Mouse (Mus musculus) left cerebral cortex, postnatal 10 days (tissue): ENCODE results near the gene Sipa1l3. TPM values are rescaled to one million over a fixed set of nuclear protein-coding genes. Genes with fewer than 3 reads are reported as not detected.

ENCODE experiments used
- DNase-seq, 2 experiments: peaks; one replicate each; pipeline ENCODE4 v3.0.0; 2021 to 2022; ENCODE audit warnings: low spot score in 2 of 2, mixed read lengths in 1 of 2; ENCODE audit errors: extremely low spot score in 1 of 2
- intact Hi-C: fragments of 180-260 bp; cut with DNase I; formaldehyde crosslinking; loops from one replicate; pipeline ENCODE4 v1.15.1; 2025
- total RNA-seq, 2 experiments: library from RNA; stranded (reverse); gene quantifications; 2 replicates each; pipeline ENCODE4 v1.2.3; 2021

The Sipa1l3 gene
- total RNA-seq, 2 experiments from 2014 or later = 50.4 to 53.7 TPM

DNA sequence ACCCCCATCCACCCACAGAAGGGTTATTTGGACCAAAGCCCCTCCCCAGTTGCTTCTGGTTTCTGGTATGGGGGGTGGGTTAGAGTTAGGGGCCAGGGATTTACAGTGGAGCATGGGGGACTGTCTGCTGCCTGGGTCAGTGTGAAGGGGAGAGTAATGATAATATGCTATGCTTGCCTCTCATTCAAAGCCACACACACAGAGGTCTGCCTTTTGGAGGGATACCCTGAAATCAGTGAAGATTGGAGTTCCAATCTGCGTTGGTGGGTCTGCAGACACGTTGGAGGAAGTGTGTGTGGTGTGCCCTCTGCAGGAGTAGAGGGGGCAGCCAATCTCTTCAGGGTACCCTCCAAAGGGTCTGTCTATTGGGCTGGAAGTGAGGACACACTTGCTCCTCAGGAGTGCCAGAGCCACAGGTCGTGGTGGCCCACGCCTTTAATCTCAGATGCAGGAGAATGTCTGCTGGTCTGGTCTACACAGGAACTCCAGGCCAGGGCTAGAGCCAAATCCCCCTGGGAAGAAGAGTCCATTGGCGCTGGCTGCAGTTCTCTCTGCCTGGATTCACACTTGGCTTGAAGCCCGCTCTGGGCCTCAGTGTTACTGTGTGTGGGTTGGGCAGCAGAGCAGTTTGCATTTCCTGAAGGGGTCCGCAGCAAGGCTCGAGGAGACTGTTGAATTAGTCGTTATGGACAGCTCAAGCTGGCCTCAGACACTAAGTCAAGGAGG is 213.0 kb downstream of the Sipa1l3 start:
- intact Hi-C loops = loop anchor here (5.0 kb wide), 2 partner anchors 57 to 217 kb away; no protein-coding TSS in a partner anchor
- DNase-seq = peak in 1 of 2 experiments; percentile 67

DNA sequence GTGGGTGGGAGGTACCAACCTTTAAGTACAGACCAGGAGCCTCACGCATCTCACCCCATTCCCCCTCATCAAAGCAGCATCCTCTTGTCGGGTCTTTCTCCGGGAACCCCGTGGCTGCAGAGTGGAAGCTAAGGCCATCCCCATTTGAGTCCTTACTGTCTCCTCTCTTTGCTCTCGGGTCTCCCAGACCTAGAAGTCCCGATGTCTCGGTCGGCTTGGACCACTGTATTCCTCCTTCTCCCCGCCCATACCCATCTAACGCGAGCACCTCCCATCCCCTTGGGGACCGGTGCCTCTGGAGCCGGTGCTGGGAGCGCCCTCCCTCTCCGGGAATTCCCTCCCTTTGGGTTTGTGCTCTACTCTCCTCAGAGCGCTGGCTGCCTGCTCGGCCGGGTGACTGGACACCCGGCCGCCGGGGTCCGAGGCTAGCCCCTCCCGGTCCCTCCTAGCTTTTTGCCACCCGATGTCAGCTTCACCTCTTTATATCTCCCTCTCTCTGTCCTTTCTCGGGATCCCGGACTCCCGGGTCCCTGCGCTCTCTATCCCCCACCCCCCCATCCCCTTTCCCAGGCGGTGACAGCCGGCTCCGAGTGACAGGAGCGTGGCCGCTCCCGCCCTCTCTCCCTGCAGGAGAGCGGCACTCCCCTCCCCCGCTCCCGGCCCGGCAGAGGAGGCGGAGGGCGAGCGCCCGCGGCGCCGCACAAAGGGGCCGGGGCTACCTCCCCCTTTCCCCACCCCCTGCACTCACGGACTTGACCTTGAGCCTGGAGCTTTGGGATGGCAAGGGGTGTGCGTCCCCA is 213.8 kb downstream of the Sipa1l3 start:
- peak in 1 of 2 experiments; percentile 72 for DNase-seq
- intact Hi-C loops = loop anchor here (5.0 kb wide), 3 partner anchors 58 to 252 kb away; no protein-coding TSS in a partner anchor

DNA sequence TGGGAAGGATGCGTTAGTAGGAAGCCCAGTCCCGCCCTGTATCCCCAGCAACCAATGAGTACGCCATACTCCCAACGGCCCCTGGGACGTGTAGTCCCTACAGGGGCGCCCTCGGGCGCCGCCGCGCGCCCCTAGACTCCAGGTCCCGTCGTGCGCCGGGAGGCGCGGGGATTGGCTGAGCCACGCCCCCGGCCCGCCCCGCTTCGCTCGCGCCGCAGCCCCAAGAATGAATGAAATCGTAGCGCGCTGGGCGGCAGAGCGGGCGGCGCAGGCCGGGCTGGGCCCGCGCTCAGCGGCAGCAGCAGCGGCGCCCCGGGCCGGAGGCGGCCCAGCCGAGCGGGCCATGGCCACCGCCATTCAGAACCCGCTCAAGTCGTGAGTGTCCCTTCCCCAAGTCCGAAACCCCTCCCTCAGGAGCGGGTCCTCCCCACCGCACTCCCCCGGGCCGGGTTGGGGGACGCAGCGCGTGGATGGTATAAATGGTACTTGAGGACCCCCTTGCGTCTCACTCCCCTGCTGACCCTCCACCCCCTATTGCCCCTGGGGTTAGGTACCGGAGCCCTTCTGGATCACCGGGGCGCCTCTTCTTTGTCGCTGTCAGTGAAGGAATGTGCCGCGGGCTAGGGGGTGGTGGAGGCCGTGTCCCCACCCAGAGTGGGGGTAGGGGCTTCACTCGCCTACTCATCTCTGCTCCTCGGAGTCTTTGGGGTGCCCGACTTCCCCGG is 214.5 kb downstream of the Sipa1l3 start, which contains the start of gene Dpf1:
Dpf1 (plus strand) TSS at position 214 of the 725 bp plus-strand sequence.
- DNase-seq = peak; percentile 88 to 93
- intact Hi-C loops = loop anchor here (5.0 kb wide), 1 partner anchor 252 kb away; no protein-coding TSS in a partner anchor

- intact Hi-C loops = loop anchor here (5.0 kb wide), 1 partner anchor 250 kb away; no protein-coding TSS in a partner anchor
Measured at GRCm38 (mm10) chr7:29302641-29303040, 215.8 kb downstream of the Sipa1l3 start.

DNA sequence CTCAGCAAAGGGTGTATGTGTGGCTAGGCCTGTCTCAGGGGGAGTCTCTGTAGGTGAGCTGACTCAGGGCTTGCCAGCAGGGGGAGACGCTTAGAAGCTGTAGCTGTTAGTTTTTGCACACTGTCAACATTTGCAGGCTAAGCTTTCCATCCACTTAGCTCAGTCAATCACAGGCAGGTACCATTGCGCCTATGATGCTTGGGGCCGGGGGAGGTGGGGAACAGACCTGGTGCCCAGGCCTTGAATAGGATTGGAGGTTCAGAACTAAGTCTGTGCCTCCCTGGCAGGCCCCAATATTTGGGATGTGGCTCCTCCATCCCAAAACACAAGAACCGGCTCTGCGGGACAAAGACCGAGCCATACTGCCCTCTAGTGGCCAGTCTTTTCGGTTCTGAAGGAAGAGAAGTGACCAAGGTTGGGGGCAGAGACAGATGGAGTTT is 217.3 kb downstream of the Sipa1l3 start:
- peak in 1 of 2 experiments; percentile 80 for DNase-seq
- intact Hi-C loops = loop anchor here (5.0 kb wide), 1 partner anchor 249 kb away; no protein-coding TSS in a partner anchor

More at GRCm38 (mm10) chr7:29302641-29303040, 215.8 kb downstream of the Sipa1l3 start:
- no peak for DNase-seq

- DNase-seq = peak in 1 of 2 experiments; percentile 67
- intact Hi-C loops = no loop called here
Measured at GRCm38 (mm10) chr7:29296998-29297397, 221.4 kb downstream of the Sipa1l3 start.

DNA sequence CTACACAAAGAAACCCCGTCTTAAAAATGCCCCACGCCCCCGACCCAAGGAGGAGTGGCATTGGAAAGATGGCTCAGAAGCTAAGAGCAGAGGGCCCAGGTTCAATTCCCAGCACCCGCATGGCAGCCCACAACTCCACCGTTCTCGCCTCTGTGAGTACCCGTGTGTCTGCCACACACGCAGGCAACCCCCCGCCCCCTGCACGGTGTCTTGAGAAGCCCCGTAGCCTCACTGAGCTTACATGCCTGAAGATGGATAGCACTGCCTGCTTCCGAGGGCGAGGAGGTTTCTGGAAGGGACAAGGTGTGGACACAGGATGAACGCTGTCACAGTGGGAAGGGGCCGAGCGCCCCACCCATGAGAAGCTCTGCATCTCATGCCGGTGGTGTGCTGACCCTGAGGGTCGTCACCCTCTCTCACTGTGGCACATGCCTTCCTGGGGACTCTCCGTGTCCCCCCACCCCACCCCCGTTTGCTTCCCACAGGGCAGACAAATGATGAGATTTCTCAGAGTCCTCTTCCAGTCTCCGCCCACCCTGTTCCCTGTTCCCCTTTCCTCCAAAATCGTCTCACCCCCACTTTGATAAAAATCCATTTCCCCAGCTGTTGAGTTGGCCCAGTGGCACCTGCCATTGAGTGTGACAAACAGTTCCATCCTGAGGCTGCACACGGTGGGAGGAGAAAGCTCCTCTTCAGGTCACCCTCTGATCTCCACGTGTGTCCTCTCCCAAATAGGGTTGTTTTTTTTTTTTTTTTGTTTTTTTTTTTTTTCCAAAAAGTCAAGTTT is 222.4 kb downstream of the Sipa1l3 start:
- intact Hi-C loops = no loop called here
- DNase-seq = no peak

- intact Hi-C loops = no loop called here
- no peak for DNase-seq
Measured at GRCm38 (mm10) chr7:29294111-29294761, 224.2 kb downstream of the Sipa1l3 start.

- intact Hi-C loops = no loop called here
- peak in 1 of 2 experiments; percentile 63 for DNase-seq
Measured at GRCm38 (mm10) chr7:29293131-29294065, 225.0 kb downstream of the Sipa1l3 start.

DNA sequence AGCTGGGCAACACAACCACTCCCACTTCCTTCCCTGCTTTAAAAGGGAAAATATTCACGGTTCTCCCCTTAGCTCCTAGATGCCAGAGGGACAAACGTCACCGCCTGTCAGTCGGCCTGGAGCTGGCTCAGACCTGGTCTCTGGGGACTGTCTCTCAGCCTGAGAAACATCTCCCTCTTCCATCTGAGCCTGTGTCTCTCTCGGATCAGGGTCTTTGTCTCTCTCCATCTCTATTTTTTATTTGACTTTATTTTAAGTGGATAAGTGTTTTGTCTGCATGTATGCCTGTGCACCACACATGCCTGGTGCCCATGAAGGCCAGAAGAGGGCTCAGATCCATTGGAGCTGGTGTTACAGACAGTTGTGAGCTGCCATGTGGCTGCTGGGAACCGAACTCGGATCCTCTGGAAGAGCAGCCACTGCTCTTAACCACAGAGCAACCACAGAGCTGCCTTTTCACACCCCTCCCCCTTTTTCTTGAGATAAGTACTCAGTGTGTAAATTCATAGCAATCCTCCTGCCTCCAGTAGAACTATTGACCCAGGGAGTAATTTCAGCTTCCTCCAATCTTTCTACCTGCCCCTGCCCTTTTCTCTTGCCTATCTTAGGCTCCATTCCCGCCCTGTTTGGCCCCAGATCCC is 225.9 kb downstream of the Sipa1l3 start:
- intact Hi-C loops = no loop called here

DNA sequence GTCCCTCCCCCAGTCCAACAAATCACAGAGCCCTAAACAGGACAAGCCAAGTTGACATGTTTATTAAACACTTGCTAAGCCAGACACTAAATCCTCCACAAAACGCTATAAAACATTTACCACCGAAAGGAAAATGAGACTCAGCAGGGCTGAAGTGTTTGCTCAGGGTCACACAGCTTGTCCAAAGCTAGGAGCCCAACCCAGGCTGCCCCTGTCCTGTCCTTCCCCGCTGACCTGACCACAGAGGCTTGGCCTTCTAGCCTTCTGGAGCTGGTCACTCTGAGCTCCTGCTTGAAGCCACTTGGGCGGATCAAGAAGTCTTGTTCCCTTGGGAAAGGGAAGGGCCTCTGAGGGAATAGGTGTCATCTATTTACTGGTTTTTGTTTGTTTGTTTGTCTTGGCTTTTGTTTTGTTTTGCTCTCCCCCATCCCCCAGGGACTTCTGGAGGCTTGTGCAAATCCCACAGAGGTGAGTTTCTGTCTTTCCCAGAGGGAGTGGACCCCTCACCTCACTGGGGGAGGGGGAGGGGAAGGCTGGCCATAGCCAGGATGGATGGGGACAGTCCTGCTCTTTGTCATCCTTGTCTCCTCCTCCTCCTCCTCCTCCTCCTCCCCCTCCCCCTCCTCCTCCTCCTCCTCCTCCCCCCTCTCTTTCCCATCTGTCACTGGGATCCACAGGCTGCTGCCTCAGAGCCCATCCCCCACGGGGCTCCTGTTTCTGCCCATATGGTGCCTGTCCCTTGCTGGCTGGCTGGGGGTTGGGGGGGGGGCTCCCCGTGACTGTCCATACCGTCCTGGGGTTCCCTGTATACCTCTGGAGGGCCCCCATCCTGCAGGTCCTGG is 226.6 kb downstream of the Sipa1l3 start:
- peak in 1 of 2 experiments; percentile 46 for DNase-seq

More for the DNA sequence above, 225.9 kb downstream of the Sipa1l3 start:
- DNase-seq = peak in 1 of 2 experiments; percentile 42

DNA sequence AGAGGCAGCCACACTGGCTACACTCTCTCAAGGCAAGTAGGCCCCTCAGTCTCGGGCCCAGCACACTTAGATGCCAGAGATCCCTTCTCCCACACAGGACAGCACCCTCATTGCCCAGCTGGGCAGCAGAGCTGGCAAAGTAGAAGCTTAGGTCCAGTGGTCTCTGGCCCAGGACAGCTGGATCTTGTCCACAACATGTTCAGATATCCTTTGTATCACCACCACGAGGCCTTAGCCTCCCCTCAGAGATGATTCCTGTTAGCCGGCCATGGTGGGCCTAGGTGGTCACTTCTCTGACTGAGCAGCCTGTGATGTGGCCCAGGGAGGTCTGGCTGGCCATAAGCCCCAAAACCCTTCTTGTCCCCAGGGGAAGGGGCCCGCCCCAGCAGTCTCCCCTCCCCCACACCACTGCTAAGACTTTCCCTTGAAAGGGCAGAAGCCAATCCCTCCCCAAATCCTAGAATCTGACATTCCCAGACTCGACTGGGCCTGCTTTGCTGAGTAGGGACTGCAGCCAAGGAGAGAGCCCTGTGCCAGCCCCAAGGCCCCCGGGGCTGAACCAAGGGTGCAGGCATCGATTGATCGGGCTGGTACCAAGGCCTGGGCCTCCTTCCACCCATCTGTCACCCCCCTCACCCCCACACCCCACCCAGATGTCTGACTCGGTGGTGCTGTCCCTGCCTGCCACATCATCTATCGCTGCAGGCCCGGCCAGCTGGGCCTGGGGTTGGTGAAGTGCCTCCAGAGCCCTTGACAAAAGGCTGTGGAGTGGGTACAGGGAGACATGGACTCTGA is 227.6 kb downstream of the Sipa1l3 start:
- intact Hi-C loops = no loop called here

More for the DNA sequence above, 226.6 kb downstream of the Sipa1l3 start:
- intact Hi-C loops = no loop called here

GRCm38 (mm10) chr7:29289856-29290255 is 228.6 kb downstream of the Sipa1l3 start:
- DNase-seq = no peak

More for the DNA sequence above, 227.6 kb downstream of the Sipa1l3 start:
- DNase-seq = peak in 1 of 2 experiments; percentile 35

GRCm38 (mm10) chr7:29288942-29289638 is 229.4 kb downstream of the Sipa1l3 start, which contains the start of gene Ppp1r14a:
TSS of gene Ppp1r14a (plus strand) at chr7:29289308.
- peak in 1 of 2 experiments; percentile 84 for DNase-seq

More at GRCm38 (mm10) chr7:29289856-29290255, 228.6 kb downstream of the Sipa1l3 start:
- intact Hi-C loops = no loop called here

More at GRCm38 (mm10) chr7:29288942-29289638, 229.4 kb downstream of the Sipa1l3 start, which contains the start of gene Ppp1r14a:
- intact Hi-C loops = no loop called here
